Mouse (Mus musculus): ENCODE data around the gene Serinc2. TPM values are rescaled to one million over a fixed set of nuclear protein-coding genes. Genes with fewer than 3 reads are reported as not detected.

Serinc2 gene
- polyA plus RNA-seq, 1 experiment: 87.7 TPM

DNA sequence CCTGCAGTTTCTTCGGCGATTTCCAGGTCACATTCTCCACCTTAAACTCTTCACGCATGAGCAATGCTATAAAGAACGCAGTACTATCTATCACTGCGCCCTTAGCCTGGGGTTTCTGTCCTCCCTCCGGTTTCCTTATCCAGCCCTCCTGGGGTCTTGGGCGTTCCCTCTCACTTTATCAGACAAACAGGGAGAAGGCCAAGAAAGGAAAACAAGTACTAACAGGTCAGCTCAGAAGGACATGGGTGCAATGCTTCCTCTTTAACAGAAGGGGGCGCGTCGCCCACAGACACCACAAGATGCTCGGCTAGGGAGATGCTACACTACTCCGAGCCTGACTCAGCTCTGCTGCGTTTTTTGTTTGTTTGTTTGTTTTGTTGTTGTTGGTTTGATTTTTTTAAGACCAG lies 18.1 kb upstream of the Serinc2 start:
- no peak for DNase-seq (ENCODE audit: low spot score)

DNA sequence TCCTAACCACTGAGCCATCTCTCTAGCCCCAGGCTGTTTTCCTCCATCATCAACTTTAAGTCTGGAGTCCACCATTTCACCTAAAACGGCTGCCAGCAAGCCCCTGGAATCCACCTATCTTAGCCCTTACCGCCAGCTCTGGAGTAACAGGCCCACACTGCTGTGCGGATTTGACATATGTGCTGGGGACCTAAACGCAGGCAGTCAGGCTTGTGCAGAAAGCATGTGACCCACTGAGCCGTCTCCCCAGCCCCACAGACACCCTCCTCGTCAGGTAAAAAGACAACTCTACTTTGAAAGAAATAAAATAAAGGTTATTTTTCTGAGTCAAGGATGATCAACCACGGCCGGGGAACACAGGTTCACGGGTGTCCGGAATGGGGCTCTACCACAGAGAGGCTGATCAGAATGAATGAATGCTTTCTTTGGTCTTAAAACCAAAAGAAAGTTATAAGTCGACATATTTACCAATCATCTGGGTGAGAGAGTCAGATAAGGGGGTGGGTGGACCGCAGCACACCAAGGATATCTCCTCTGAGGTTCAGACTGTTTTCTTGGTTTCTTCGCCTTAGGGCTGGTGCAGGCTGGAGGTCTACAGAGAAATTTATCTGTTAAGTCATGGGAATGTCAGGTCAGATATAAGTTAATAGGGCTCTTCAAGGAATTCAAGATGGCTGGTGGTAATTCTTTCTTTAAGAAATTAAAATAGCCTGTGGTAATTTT lies 17.4 kb upstream of the Serinc2 start:
- no peak for DNase-seq (ENCODE audit: low spot score)

DNA sequence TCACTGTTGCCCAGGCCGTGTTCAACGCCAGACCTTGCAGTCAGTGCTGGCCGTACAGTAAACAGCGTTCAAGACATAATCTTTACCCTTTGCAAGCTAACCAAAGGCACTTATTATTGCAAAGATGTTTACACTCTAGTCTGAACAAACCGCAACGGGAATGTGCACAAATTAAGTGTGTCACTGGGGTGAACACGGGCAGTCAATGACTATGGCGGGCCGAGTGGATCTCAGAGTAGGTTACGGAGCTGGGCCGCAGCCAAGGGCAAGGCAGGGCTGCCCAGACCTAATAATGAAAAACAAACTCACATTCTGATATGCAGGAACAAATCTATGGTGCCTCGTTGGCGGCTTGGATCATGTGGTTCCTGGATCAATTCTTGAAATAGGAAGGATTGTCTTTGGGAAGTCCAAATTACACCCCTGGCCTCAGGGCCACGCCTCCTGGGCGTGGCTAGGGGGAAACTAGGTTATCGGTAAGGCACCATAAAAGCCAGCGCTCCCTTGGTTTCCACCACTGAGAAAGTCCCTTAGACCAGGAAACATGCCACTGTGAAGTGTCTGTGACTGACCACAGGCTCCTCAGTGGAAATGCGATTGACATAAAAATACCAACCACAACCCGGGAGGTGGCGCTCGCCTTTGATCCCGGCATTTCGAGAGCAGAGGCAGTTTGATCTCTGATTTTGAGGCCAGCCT lies 16.2 kb upstream of the Serinc2 start:
- no peak for DNase-seq (ENCODE audit: low spot score)

DNA sequence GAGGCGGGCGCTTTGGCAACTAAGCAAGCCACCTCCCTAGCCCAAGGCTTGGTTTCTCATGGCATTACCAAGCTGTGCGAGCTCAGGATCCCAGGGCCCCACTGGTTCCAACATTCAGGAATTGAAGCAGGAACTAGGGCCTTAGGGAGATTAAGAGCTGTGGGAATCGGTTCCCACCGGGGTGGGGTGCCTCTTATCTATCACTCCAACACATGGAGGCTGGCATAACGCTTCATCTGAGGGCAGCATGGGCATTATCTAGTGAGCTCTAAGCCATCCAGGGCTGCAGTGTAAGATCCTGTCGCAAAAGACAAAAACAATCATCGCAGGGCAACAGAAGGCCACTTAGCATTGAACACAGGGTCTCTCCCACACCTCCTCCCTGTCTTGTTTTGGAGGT lies 15.5 kb upstream of the Serinc2 start:
- DNase-seq (ENCODE audit: low spot score): no peak

DNA sequence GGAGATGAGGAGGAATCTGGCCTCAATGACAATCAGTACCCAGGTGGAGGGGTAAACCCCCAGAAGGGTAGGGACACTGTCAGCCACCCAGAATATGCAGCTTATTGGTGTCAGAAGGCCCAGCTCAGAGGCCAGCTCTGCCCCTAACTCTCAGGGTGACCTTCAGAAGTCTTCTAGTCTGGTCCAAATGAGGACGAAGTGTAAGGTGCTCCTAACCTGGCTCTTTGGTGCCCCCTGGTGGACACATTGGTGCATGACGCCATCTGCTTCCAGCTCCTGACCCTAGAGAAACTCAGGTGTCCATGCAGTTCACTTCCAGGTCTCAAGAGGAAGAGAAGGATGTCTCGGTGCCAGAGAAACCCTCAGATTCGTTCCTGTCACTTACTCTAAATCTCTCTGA lies 13.3 kb upstream of the Serinc2 start:
- DNase-seq (ENCODE audit: low spot score): peak; percentile 64

DNA sequence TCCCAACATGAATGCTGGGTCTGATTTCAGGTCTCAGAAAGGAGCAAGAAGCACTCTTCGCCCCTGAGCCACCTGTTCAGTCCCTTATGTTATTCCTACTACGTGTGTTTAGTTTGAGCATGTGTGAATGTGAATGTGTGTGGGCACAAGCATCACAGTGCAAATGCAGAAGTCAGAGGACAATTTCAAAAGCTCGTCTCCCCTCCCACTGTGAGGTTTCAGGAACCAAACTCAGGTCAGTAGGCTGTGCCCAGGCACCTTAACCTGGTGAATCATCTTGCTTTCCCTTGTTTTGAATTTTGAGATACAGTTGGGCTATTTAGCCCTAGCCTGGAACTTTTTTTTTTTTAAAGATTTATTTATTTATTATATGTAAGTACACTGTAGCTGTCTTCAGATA lies 10.8 kb upstream of the Serinc2 start:
- no peak for DNase-seq (ENCODE audit: low spot score)

DNA sequence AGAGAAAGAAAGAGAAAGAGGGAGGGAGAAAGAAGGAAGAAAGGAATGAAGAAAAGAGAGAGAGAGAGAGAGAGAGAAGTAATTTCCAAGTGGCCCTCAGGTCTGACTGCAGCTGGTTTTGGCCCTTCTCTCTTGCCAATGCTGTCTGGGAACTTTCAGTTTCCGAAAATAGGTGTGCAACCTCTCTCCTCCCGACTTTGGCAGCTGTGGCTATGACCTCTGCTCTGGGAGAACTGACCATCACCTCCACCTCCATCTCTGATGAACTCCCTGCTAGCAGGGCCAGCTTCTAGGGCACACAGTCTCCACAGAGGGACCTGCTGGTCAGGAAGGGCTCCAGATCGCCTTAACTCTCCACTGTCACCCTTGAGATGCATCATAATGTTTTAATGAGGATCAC lies 7.5 kb upstream of the Serinc2 start:
- DNase-seq (ENCODE audit: low spot score): no peak

DNA sequence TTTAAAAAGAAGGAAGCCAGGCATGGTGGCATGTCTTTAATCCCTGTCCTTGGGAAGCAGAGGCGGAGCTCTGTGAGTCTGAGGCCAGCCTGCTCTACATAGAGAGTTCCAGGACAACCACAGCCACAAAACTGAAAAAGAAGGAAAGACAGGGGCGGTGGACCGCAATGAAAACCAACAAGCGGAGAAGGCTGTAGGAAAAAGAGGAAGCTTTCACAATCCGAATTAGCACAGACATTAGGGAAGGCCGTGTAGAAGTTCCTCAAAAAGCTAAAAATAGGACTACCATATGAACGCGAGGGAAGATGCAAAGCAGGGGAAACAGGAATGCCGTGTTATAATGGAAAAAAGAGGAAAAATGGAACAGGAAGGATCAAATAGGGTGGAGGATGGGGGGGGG lies 4.8 kb upstream of the Serinc2 start:
- DNase-seq (ENCODE audit: low spot score): no peak

DNA sequence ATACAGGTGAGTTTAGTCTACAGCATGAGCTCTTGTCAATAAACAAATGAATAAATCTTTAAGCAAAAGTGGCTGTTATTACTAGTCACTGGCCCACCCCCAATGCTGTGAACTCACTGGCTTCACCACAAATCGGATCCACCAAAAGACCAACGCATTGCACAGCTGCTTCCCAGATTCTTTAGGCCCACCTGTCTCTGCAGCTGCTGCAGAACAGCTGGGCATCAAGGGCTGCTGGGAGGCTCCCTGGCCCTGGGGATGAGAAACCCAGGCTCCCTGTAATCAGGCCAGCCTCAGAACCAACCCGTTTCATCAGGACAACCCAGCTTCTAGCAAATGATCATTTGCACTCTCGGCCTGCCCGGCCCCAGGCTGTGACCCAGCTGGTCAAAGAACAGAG lies 3.9 kb upstream of the Serinc2 start:
- no peak for DNase-seq (ENCODE audit: low spot score)

DNA sequence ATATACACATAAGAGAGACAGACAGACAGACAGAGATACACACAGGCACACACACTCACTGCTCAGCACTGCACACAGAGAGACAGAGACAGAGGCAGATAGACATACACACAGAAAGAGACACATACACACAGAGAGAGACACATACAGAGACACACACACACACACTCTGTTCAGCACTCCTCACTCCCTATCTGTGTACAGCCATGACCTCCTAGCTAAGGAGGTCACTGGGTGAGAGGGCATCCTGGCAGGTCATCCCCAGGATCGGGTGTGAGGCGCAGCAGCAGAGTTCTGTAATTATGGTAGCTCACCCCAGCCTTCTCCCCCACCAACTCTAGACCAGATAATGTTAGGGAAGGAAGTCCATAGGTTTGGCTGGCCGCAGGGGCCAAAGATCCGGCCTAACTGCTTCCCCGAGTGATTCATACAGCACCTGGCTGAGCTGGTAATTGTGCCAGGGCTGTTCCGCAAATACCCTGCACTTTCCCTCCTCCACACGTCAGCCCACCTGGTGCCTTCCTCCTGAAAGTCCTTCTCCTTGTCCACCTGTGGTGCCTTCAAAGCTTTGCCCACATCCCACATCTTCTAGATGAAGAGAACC lies 2.3 kb downstream of the Serinc2 start:
- DNase-seq (ENCODE audit: low spot score): no peak

DNA sequence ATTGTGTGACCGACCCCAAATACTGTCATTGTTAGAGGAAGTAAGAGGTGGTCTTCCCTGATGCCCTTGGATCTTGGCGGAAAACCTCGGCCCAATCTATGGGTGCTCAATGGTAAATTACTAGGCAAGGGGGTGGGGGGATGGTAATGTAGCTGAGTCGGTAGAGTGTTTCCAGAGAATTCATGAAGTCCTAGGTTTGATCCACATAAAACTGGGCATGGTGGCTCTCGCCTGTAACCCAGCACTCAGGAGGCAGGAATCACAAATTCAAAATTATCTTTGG lies 3.2 kb downstream of the Serinc2 start:
- DNase-seq (ENCODE audit: low spot score): no peak

DNA sequence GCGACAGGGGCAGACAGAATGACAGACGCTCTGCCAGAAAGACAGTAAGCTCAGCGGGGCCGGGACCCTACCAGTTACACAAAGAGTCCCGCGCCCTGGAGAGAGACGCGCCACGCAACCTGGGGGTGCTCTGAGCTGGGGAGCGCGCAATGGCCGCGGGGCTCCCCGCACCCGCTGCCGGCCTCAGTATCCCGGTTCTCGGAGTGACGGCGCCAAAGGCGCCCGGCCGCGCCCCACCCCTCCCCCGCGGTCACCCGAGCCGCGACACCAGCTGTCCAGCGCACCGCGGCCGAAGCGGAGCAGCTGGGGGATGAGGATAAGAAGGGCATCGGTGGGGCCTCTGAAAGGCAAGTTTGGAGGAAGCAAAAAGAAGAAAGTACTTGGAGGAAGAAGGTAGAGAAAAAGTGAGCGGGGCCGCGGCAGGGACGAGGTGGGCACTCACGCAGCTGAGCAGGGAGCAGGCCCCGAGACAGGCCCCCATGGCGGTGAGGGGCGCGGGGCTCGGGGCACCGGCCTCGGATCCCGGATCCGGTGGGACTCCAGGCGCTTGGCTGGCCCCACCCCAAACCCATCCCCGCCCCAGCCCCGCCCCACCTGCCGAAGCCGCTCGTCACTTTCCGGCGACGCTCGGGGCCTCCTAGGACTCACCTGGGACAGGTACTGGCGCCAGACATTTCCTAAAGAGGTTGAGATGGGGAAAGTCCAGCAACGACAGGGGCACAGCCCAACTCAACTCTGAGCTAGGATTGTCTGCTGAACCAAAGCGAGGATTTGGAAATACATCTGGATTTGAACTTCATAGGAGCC lies 3.8 kb downstream of the Serinc2 start:
- DNase-seq (ENCODE audit: low spot score): peak; percentile 54

DNA sequence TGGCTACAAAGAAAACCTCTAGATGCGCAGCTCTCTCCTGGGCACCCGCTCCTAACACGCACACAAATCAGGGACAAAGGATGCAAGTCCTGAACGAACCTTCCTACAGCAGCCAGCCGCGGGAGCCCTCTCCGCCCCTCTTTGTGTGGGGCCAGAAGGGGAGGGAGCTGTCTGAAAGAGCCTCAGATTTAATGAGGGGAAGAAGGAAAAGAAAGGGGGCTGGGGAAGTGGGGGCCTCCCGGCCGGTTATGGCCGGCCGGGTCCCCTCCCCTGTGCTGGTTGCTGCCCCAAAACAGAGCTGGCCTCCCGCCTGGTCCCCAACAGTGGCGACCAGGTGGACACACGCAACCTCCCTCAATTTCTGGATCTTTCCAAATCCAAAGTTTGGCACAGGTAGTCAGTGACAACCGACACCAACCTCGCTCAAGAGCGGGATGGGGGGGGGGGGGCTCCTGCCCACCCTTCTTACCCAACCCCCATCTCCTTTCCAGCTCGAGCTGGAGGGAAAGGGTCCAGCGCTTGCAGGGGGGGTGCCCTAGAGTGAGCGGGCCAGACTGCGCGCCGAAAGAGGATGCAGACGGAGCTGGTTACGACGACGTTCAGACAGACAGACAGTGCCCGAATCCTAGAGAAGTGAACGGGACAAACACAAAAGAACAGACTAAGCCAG lies 4.5 kb downstream of the Serinc2 start:
- no peak for DNase-seq (ENCODE audit: low spot score)

DNA sequence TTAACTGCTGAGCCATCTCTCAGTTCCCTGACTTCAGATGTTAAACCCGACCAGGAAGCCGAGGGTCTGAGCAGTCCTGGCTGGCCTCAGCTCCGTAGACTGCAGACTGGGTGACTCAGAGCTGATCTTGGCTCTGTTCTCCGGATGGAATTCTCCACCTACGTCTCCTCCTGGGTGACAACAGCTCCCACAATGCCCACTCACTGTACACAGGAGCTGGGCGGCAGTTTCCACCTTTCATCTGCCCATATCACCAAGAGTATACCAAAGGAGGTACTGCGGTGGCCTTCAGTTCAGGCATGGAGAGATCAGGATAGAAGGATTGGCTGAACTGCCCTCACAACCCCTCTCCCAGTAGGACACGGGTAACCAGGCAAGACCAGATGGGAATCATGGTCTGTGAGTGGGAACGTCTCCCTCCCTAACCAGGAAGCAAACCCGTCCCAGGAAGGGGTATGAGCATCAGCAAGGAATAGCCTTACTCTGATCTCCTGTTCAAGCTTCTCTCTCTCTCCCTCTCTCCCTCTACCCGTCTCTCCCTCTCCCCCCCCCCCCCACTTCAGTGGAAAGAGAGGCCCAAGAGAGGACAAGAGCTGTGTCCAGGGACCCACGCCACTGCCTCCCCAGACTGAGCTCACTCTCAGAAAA lies 5.2 kb downstream of the Serinc2 start:
- no peak for DNase-seq (ENCODE audit: low spot score)

DNA sequence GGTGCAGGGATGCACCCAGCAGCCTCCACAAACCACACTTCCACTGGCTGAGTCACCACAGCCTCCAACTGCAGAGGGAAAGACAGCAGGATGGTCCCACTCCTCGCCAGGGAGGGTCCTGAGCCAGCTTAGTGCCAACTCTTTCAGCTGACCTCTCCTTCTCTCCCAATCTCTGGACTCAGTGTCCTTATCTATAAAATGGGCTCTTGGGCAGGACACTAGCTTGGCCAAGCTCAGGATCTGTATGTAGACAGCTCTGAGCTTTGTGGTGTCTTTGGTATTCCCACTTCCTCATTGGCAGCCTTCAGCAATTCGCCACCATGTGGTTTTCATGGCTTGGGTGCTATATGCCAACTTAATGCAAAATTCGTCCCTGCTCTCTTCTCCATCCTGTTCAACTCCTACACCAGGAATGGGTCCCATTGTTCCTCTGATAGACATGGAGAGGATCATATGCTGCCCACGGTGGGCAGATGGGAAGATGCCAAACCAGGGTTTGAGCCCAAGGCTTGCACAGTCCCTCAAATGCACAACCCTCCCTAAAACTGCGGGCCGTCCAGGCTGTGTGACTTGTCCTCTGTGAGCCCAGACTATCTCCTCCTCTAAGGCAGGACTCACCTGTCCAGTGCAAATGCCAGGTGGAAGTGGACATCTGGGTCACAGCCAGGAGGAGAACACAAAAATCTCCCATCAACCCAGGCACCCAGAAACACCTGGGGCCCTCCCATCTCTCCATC lies 8.2 kb downstream of the Serinc2 start:
- DNase-seq (ENCODE audit: low spot score): no peak

DNA sequence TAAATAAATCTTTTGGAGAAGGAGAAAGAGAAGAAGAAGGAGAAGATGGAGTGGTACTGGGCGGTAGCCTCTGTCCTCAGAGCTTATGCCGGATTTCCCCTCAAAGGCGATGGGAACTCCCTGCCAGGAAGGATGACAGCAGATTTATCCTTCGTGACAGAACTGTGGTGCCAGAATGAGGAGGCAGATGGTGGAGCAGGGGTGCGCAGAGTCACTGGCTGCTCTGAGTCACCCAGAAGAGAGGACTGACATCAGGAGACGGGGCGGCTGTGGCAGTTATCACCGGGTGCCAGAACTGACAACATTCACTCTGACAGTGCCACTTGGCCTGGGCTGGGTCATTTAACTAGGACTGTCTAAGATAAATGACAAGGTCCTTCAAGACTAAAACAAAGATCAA lies 8.9 kb downstream of the Serinc2 start:
- no peak for DNase-seq (ENCODE audit: low spot score)

DNA sequence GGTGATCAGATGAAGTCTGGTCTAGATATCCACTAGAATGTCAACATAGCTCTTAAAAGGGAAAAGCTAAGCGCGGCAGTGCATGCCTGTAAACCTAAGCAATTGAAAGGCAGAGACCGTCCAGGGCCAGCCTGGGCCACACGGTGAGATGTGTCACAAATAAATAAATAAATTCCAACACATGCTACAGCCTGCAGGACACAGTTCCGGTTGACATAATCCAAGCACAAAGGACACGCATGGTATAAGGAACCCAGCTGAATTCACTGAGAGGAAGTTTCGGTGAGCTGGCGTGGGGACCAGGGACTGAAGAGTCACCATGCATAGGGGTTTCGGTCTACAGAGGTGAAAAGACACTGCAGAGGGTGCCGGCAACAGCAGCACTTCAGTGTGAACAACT lies 10.3 kb downstream of the Serinc2 start:
- DNase-seq (ENCODE audit: low spot score): no peak

DNA sequence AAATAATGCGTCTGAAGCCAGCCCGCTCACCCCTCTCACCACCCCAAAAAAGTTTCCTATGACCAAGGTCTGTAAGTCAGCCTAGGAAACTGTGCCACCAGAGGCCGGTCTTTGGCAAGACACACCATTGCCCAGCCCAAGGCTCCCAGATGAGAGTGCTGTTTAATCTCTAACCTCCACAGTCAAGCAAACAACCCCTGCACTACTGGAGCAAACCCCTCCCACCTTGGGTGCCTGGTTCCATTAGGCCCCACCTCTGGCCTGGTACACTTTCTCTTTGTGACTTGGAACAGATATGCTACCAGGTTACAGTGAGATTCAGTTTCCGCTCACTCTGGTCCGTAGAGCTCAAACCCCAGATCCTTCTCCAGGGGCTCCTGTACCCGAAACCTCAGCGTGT lies 11.9 kb downstream of the Serinc2 start:
- no peak for DNase-seq (ENCODE audit: low spot score)

DNA sequence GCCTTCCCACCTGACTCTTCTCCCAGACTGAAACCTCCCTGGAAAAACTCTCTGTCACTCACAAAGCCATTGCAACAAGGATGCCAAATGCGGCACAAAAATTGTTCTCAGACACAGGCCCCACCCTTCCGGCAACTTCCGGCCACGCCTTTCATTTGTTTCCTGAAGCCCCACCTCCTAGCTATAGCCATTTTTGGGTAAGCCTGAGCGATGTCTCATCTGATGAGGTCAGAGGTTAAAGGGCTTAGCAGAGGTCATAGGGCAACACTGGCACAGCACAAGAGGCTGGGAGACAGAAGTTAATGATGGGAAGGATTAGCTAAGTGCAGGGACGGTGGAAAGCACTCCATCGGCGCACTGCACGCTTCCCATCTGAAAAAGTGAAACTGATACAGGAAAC lies 12.4 kb downstream of the Serinc2 start:
- no peak for DNase-seq (ENCODE audit: low spot score)

DNA sequence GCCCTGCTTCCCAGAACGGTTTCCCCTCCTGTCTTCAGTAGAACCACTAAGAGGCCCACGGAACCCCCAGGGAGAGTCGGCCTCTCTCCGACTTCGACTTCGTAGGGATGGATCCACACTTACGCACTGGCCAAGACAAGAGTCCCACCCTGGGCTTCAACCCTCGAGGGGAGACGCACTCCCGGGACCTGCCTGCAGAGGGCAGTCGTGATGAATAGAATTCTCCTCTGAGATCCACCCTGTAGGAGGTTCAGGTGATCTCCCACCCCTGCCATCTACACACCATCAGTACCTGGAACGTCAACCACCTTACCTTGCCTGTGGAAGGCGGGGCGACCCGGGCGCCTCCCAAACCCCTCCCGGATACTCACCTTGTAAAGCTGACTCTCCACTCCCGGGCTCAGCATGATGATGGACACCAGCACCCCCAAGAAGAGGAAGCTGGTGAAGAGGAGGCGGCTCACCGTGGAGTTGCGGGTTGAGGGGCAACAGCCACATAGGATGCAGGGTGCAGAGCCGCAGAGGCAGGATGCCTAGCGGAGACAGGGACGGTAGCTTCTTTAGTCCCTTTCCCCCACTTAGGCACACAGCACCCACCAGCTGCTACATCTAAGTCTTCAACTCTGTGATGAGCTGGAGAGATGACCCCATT lies 14.2 kb downstream of the Serinc2 start:
- DNase-seq (ENCODE audit: low spot score): peak; percentile 55

All from urinary bladder, adult 2 months (tissue).